Mouse (Mus musculus) liver, embryonic 14.5 days (tissue): Measurements from ENCODE around the gene Rfx4. TPM values are rescaled to one million over a fixed set of nuclear protein-coding genes. Genes with fewer than 3 reads are reported as not detected.

ENCODE experiments used
- ATAC-seq: fragments of 200-750 bp; cut with Nextera tagmentation; 2 replicates; pipeline ENCODE4 v1.8.0; 2017; ENCODE audit warnings: moderate number of reproducible peaks, mild to moderate bottlenecking, moderate library complexity; ENCODE audit not compliant: insufficient read depth
- DNase-seq, 3 experiments: peaks; one replicate each; pipeline ENCODE4 v3.0.0-alpha.2; 2012 to 2013; ENCODE audit warnings: low read depth in 3 of 3, low spot score in 3 of 3
- H3K27ac ChIP-seq: fragments of 300-500 bp; sonication (generic); 2 replicates; pipeline ENCODE4 v1.5.1; 2014; ENCODE audit warnings: moderate library complexity, mild to moderate bottlenecking, control low read depth, inconsistent platforms
- H3K27me3 ChIP-seq: fragments of 300-500 bp; sonication (generic); 2 replicates; pipeline ENCODE4 v1.6.1; 2014; ENCODE audit warnings: mild to moderate bottlenecking, low read length, moderate library complexity; ENCODE audit not compliant: control insufficient read depth, insufficient read depth
- H3K36me3 ChIP-seq: fragments of 300-500 bp; sonication (generic); replicated peaks from 2 replicates; pipeline ENCODE4 v1.6.1; 2014; ENCODE audit warnings: low read depth; ENCODE audit not compliant: control insufficient read depth, insufficient read depth
- H3K4me1 ChIP-seq, 2 experiments: fragments of 200-500 bp in 1 of 2; fragments of 300-500 bp in 1 of 2; sonication (generic) in 1 of 2; replicated peaks; 2 replicates each; pipeline ENCODE4 v1.6.1; 2012 to 2014; ENCODE audit warnings: antibody characterized with exemption in 1 of 2, inconsistent platforms in 1 of 2, low read length in 1 of 2; ENCODE audit not compliant: control insufficient read depth in 2 of 2, insufficient read depth in 2 of 2
- H3K4me2 ChIP-seq: fragments of 300-500 bp; sonication (generic); 2 replicates; pipeline ENCODE4 v1.6.1; 2014; ENCODE audit warnings: low read depth, mild to moderate bottlenecking, control low read depth, moderate library complexity
- H3K4me3 ChIP-seq, 2 experiments: fragments of 200-500 bp in 1 of 2; fragments of 300-500 bp in 1 of 2; sonication (generic) in 1 of 2; 2 replicates each; pipeline ENCODE4 v1.5.1; 2012 to 2014; ENCODE audit warnings: low read depth in 2 of 2, low read length in 2 of 2, mild to moderate bottlenecking in 2 of 2, control low read depth in 1 of 2, inconsistent platforms in 1 of 2, moderate library complexity in 1 of 2; ENCODE audit not compliant: insufficient read depth in 1 of 2
- H3K9ac ChIP-seq: fragments of 300-500 bp; sonication (generic); replicated peaks from 2 replicates; pipeline ENCODE4 v1.6.1; 2014; ENCODE audit warnings: mild to moderate bottlenecking, control low read depth, moderate library complexity
- H3K9me3 ChIP-seq: fragments of 300-500 bp; sonication (generic); 2 replicates; pipeline ENCODE4 v1.6.1; 2016; ENCODE audit warnings: low read length, mixed read lengths; ENCODE audit not compliant: control insufficient read depth
- CTCF ChIP-seq: IDR thresholded peaks from 2 replicates; pipeline ENCODE4 v1.5.1; 2016; ENCODE audit warnings: antibody characterized with exemption, low read depth, control low read depth
- EP300 ChIP-seq: IDR thresholded peaks from 2 replicates; pipeline ENCODE4 v1.6.1; 2016; ENCODE audit warnings: antibody characterized with exemption, low read depth
- WGBS: fragments of 180-500 bp; shearing (Covaris S2); extraction: QIAGEN DNeasy Blood & Tissue Kit; methylation state at CpG from one replicate; pipeline ENCODE4 v1.1.7; 2014; ENCODE audit not compliant: insufficient replicate concordance; 5-methylcytosine and 5-hydroxymethylcytosine counted together
- polyA plus RNA-seq, 2 experiments: library from polyadenylated mRNA; depleted of rRNA in 1 of 2; stranded (reverse) in 1 of 2; unstranded in 1 of 2; fragments of >200 nt; fragmentation: Nextera tagmentation in 1 of 2; extraction: Ambion mirVana in 1 of 2; gene quantifications; 2 replicates each; pipeline versions ENCODE4 v1.2.1 to v1.2.3; 2012 to 2014

Gene Rfx4
- polyA plus RNA-seq, 2 experiments, result not detected

DNA sequence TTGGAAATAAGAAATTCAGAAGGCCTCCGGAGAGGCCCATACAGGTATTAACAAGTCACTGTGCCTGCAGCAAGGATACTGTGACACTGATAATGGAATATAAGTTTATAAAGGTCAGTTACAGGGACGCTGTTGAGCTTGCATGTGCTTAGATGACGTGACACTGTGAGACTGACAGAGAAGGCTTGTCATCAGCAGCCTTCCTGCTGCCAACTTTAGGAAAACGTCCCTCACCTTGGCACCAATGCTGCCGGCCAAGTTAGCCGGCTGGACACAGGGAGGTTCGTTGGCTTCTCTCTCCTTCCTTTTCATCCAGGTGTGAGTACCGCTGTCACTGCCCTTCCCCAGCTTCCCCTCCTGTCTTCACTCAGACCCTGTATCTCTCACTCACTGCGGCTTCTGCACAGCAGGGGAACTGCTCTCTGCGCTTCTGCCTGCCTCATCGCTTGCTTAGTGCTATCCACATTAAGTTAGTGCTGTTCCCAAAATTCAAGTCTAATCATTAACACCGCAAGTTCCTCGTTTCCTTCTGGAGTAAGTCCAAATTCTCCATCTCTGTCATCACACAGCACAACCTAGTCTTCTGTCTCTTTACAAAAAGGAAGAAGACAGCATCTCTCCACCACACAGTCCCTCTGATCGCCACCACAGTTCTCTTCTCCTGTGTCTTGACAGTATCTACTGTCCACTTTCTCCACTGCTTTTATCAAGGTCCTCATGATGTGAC, 182.4 kb downstream of the Rfx4 start:
- Histone ChIP-seq H3K9ac (no peak overlapping the region), H3K27me3 (no peaks in the 10 kb centered on the region), H3K9me3 (no peaks in the 10 kb centered on the region), H3K4me2 (no peak overlapping the region), H3K4me1 (peaks cover 0 to 3% of the 10 kb centered on the region in 2 experiments; a peak in 1 of 4 replicates), H3K4me3 (no peak overlapping the region), H3K27ac (no peak overlapping the region), H3K36me3 (no peaks in the 10 kb centered on the region)
- TF ChIP-seq CTCF (no peak), EP300 (no peak)
- WGBS, result 79% methylated on average over 14 of the region's 14 CpGs
- DNase-seq, result no peak
- ATAC-seq, result no peak

DNA sequence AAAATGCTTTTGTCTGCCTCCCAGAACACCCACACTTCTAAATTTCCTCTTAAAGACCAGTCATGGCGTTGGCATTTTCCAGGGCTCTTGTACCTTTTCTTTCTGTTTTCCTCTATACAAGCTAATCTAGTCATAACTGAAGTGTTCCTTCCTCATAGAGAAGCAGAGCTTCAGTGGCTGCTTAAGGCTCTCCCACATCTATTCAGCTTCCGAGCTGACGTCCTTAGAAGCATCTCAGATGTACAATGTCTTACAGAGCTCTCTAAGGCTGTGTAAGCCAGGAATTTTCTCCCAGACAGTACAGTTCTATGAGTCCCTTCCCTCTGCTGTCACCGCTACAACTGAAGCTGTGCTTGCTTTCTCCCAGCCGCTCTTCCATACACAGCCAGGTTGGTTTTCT, 183.0 kb downstream of the Rfx4 start:
- Histone ChIP-seq H3K36me3 (no peaks in the 10 kb centered on the region), H3K9me3 (no peaks in the 10 kb centered on the region), H3K4me1 (peaks cover 0 to 3% of the 10 kb centered on the region in 2 experiments; a peak in 1 of 4 replicates), H3K27me3 (no peaks in the 10 kb centered on the region), H3K9ac (no peak overlapping the region), H3K27ac (no peak overlapping the region), H3K4me2 (no peak overlapping the region), H3K4me3 (no peak overlapping the region)
- TF ChIP-seq EP300 (no peak), CTCF (no peak)
- ATAC-seq (no peak), DNase-seq (no peak)
- WGBS, result 77% methylated on average over 5 of the region's 5 CpGs

DNA sequence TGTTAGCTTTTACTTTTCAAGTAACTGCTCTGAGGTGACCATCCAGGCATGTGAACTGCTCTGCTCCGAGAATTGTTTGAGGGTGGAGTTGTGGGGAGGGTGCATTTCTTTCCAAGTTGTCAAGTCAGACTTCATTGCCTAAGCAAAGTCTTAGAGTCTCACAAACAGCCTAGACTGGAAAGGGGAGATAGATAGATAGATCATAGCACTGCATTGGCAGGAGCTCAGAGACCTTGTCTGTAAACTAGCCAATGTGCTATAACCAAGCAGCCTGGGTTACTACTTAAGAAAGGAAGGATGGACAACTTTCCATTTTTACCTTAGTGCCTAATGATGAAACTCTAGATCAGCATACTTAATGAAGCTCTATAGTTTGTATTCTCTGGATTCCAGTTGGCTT, 184.5 kb downstream of the Rfx4 start:
- Histone ChIP-seq H3K4me2 (no peak overlapping the region), H3K36me3 (no peaks in the 10 kb centered on the region), H3K27ac (no peak overlapping the region), H3K4me3 (no peak overlapping the region), H3K27me3 (no peaks in the 10 kb centered on the region), H3K9me3 (no peaks in the 10 kb centered on the region), H3K9ac (no peak overlapping the region), H3K4me1 (peaks cover 0 to 3% of the 10 kb centered on the region in 2 experiments; a peak in 1 of 4 replicates)
- no peak for DNase-seq
- TF ChIP-seq CTCF (no peak), EP300 (no peak)
- ATAC-seq, result no peak
- WGBS, result 76% methylated on average over 1 of the region's 1 CpGs

DNA sequence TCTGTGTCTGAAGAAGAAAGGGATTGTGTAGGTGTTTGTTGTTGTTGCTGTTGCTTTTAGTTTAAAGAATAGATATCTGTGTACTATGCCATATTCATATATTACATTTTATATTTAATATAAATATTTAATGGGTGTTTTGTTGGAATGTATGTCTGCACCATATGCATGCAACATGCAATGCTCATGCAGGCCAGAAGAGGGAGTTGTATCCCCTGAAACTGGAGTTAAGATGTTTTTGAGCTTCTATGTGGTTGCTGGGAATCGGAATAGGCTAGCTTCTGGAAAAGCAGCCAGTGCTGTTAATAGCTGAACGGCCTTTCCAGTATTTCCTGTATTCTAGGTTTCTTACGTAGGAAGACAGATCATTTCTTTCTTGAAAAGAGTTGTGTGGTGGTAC, 189.8 kb downstream of the Rfx4 start:
- H3K4me2 ChIP-seq, result no peak overlapping the region
- no peak for DNase-seq
- no peak overlapping the region for H3K9ac ChIP-seq
- H3K4me3 ChIP-seq, result no peak overlapping the region
- ATAC-seq, result no peak
- H3K9me3 ChIP-seq, result no peaks in the 10 kb centered on the region
- H3K27ac ChIP-seq, result no peak overlapping the region
- WGBS, result 74% methylated on average over 3 of the region's 3 CpGs
- H3K36me3 ChIP-seq, result peaks cover 11% of the 10 kb centered on the region
- TF ChIP-seq CTCF, result peak; percentile 35; the same call in 1 of the 2 replicates
- TF ChIP-seq EP300, result no peak
- H3K27me3 ChIP-seq, result no peaks in the 10 kb centered on the region
- H3K4me1 ChIP-seq, result no peaks in the 10 kb centered on the region; a peak in 1 of 4 replicates

DNA sequence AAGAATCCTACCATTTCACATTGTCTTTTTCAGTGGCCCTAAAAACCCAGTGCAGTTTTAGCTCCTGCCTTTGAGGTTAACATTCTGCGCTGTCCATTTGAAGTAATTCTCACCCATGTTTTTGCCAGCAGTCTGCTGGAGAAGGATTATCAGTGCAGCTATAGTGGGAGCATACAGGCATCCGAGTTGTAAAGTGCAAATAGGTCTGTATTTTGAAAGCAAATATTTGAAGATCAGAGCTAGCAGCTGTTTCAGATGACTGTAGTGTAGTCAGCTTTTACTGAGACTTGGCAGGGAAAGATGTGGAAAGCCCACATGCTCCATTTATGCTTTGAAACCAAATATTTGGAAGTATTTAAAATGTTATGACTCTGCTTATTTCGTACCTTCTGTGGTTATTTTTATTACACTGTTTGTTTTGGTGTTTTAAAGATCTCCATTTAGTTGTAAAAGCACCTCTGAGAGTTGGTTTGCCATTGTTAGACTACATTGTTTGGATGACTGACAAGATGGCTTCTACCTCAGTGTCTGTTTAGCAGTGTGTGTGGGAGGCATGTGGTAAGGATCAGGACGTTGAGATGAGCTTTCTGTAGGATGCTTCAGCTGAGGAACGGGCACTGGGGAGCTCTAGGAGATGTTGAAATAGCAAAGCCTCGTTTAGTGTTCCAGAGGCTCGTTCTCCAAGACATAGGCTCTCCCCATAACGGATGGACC, 193.3 kb downstream of the Rfx4 start:
- Histone ChIP-seq H3K9me3 (no peaks in the 10 kb centered on the region), H3K36me3 (peaks cover 11% of the 10 kb centered on the region), H3K4me2 (no peak overlapping the region), H3K9ac (no peak overlapping the region), H3K4me1 (peaks cover 0 to 4% of the 10 kb centered on the region in 2 experiments; a peak in 1 of 4 replicates), H3K27ac (no peak overlapping the region), H3K27me3 (no peaks in the 10 kb centered on the region), H3K4me3 (no peak overlapping the region)
- WGBS, result 61% methylated on average over 8 of the region's 8 CpGs
- DNase-seq (no peak), ATAC-seq (no peak)
- TF ChIP-seq CTCF, result no peak
- TF ChIP-seq EP300, result no peak
